Mouse (Mus musculus): ENCODE results near the gene Txnrd1. TPM values are rescaled to one million over a fixed set of nuclear protein-coding genes. Genes with fewer than 3 reads are reported as not detected.

The Txnrd1 gene
- 114 and 119 TPM in 2 replicates for total RNA-seq (2017)

GRCm38 (mm10) chr10:82833926-82834325 lies at the start of gene Txnrd1:
Gene Txnrd1 (plus strand): TSS chr10:82833951.
- ATAC-seq (replicated peaks; ENCODE audit: low read depth, poor library complexity, severe bottlenecking): no peak

- ATAC-seq (replicated peaks; ENCODE audit: low read depth, poor library complexity, severe bottlenecking): no peak
These were observed 44.6 kb upstream of the Txnrd1 start for GRCm38 (mm10) chr10:82789181-82789580.

- no peak for ATAC-seq (replicated peaks; ENCODE audit: low read depth, poor library complexity, severe bottlenecking)
These were observed 43.2 kb upstream of the Txnrd1 start for GRCm38 (mm10) chr10:82790504-82790903.

DNA sequence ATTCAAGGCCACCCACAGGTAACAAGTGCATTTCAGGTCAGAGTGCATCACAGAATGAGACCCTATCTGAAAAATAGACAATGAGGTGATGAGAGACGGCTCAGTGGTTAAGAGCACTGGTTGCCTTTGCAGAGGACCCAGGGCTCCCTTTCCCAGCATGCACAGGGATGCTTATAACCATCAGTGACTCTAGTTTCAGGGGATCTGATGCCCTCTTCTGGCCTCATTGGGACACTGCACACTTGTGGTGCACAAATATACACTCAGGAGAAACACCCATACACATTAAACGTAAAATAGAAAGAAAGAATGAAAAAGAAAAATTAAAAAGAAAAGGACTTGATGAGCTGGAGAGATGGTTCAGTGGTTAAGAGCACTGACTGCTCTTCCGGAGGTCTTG lies 42.0 kb upstream of the Txnrd1 start:
- no peak for ATAC-seq (replicated peaks; ENCODE audit: low read depth, poor library complexity, severe bottlenecking)

DNA sequence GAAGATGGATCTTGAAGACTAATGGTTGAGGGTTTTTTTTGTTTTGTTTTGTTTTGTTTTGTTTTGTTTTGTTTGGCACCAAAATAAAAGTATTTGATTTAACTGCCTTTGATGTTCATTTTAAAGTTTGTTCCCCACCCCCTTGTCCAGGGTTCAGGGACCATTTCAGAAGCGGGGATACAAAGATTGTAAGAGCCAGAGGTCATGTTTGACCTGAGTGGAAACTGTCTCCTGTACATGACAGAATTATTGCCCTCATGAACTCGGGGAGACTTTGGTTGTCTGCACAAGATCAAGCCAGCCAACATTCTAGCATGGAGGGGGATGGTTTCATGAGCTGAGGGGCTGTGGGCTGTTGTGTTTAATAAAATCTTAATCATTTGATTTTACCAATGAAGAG lies 41.4 kb upstream of the Txnrd1 start:
- ATAC-seq (replicated peaks; ENCODE audit: low read depth, poor library complexity, severe bottlenecking): no peak

DNA sequence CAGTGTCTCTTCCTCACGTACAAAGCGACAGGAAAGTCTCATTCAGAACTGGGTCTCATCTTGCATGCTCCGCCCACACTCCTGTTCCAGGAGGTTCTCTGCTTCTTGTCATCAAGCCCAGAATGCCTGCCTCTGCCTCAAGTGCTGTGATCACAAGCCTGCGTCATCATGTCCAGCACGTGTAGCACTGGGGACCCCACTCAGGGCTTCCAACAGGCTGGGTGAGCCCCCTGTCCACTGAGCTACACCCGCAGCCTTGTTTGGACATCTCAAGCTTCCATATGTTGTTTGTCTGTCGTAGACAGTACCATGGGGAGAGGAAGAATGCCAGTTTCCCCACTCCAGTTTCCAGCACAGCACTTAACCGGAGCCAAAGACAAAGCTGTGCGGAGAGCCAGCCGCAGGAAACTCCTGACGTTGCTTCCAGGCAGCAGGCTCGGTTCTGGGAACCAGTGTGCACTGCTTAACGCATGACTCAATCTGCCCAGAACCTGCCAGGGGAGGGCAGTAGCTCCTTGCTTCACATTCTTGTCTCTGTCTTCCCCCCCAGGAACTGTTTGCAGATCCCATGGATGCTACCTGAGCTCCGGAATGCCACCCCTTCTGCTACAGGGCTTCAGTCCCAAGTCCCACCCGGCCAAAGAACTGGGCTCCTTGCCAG lies 38.5 kb upstream of the Txnrd1 start:
- ATAC-seq (replicated peaks; ENCODE audit: low read depth, poor library complexity, severe bottlenecking): peak; percentile 61

GRCm38 (mm10) chr10:82795767-82796166 lies 38.0 kb upstream of the Txnrd1 start:
- ATAC-seq (replicated peaks; ENCODE audit: low read depth, poor library complexity, severe bottlenecking): no peak

GRCm38 (mm10) chr10:82796471-82797118 lies 37.2 kb upstream of the Txnrd1 start:
- ATAC-seq (replicated peaks; ENCODE audit: low read depth, poor library complexity, severe bottlenecking): peak; percentile 74

- ATAC-seq (replicated peaks; ENCODE audit: low read depth, poor library complexity, severe bottlenecking): peak; percentile 16; the same call in 1 of the 2 replicates
These were observed 36.6 kb upstream of the Txnrd1 start for GRCm38 (mm10) chr10:82797119-82797491.

- ATAC-seq (replicated peaks; ENCODE audit: low read depth, poor library complexity, severe bottlenecking): no peak
These were observed 35.3 kb upstream of the Txnrd1 start for GRCm38 (mm10) chr10:82798312-82798933.

- no peak for ATAC-seq (replicated peaks; ENCODE audit: low read depth, poor library complexity, severe bottlenecking)
These were observed 33.7 kb upstream of the Txnrd1 start for GRCm38 (mm10) chr10:82800094-82800493.

- no peak for ATAC-seq (replicated peaks; ENCODE audit: low read depth, poor library complexity, severe bottlenecking)
These were observed 29.4 kb upstream of the Txnrd1 start for GRCm38 (mm10) chr10:82804396-82804795.

GRCm38 (mm10) chr10:82805111-82805510 lies 28.6 kb upstream of the Txnrd1 start:
- ATAC-seq (replicated peaks; ENCODE audit: low read depth, poor library complexity, severe bottlenecking): no peak

DNA sequence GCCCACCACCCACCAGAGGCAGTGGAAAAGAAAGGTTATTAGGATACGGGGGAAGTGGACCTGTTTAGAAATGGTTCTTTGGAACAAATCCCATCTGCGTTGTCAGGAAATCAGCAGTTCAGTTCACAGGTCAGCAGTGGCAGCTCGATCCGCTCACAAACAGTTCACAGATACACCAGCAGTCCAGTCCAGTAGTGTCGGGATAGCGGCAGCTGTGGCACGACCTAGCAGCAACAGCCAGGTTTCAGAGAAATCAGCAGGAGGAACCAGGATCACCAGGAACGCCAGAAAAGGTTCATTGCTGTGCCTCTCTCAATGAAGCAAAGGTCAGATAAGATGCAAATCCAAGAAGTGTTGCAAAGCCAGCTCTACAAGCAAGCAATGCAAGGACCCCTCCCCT lies 27.3 kb upstream of the Txnrd1 start:
- ATAC-seq (replicated peaks; ENCODE audit: low read depth, poor library complexity, severe bottlenecking): no peak

GRCm38 (mm10) chr10:82807238-82807637 lies 26.5 kb upstream of the Txnrd1 start:
- ATAC-seq (replicated peaks; ENCODE audit: low read depth, poor library complexity, severe bottlenecking): no peak

GRCm38 (mm10) chr10:82808155-82808554 lies 25.6 kb upstream of the Txnrd1 start:
- ATAC-seq (replicated peaks; ENCODE audit: low read depth, poor library complexity, severe bottlenecking): peak; percentile 91

- ATAC-seq (replicated peaks; ENCODE audit: low read depth, poor library complexity, severe bottlenecking): no peak
These were observed 24.9 kb upstream of the Txnrd1 start for GRCm38 (mm10) chr10:82808891-82809290.

DNA sequence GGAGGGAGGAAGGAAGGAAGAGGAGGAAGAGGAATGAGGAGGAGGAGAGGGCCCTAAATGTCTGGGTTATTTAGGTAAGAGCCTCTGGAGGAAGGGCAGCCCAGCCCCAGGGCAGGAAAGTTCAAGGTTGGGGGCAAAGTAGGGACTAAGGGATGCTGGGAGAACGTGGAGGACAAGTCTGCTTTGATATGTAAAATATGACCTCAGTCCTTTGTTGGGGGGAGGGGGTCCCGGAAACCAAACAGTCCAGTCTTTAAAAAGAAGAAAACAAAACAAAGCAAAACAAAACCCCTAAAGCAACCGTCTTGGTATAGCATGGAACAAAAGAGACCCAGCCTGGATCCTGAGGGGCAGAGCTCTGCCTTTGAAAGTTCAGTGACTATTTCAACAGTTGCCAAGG lies 24.4 kb upstream of the Txnrd1 start:
- ATAC-seq (replicated peaks; ENCODE audit: low read depth, poor library complexity, severe bottlenecking): no peak

DNA sequence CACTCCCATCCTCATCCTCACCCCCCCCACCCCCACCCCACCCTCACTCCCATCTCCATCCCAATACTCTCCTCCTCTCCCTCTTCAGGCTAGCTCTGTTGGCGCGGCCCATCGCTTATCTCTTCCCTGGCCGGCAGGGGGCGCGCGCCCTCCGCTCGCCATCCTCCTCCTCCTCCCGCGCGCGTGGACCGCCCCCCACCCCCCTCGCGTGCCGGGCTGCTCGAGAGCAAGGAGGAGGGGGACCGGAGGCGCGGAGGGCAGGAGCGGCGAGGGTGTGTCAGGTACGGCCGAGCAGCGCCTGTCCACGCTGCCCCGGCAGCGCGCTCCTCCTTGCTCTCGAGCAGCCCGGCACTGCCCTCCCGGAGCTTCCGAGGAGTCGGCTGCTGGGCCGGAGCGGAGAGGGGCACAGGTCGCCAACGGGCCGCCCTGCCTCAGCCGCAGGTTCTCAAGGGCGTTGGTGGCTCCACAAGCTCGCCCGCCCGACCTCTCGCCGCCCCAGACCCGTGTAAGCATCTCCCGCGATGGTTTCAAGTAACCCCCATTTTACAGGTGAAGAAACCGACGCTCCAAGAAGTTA lies 21.8 kb upstream of the Txnrd1 start:
- ATAC-seq (replicated peaks; ENCODE audit: low read depth, poor library complexity, severe bottlenecking): peak; percentile 50

GRCm38 (mm10) chr10:82814096-82814970 lies 19.4 kb upstream of the Txnrd1 start:
- peak; percentile 93 for ATAC-seq (replicated peaks; ENCODE audit: low read depth, poor library complexity, severe bottlenecking)

All from common myeloid progenitor, adult 5-6 weeks (primary cell).